Mouse (Mus musculus): Measurements from ENCODE around the gene Qtrt1. TPM values are rescaled to one million over a fixed set of nuclear protein-coding genes. Genes with fewer than 3 reads are reported as not detected.

Gene Qtrt1
- 27.6 and 28.6 TPM in 2 replicates for polyA plus RNA-seq (2015; fragmentation: Nextera tagmentation; extraction: Ambion mirVana)

DNA sequence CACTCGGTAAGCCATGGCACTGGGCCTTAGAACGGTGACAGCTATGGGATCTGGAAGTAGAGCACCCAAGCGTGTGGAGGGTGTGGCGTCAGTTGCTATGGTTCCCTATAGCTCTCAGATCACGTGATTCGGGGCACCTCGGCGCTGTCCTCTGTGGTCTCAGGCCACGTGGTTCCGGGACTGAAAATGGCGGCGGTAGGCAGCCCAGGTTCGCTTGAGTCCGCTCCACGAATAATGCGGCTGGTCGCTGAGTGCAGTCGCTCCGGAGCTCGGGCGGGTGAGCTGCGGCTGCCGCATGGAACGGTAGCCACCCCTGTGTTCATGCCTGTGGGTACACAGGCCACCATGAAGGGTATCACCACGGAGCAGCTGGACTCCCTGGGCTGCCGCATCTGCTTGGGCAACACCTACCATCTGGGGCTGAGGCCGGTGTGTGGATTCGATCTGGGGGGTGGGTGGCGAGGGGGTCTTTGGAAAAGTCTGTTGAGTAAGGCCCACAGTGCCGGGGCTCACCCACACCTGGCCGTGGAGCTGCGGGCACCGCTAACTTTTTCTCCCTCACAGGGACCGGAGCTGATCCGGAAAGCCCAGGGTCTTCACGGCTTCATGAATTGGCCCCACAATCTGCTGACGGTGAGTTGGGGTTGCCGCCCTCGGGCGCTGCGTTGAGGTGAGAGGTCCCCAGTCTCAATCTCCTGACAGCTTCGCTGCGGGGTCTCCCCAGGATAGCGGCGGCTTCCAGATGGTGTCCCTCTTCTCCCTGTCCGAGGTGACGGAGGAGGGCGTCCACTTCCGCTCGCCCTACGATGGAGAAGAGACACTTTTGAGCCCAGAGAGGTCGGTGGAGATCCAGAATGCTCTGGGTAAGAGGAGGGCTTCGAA is at the start of gene Qtrt1:
TSS of gene Qtrt1 (plus strand) at position 169 of the 882 bp plus-strand sequence.
- H3K9ac ChIP-seq, result peak within 1 kb of the TSS; percentile 89
- no peaks in the 10 kb centered on the region for H3K9me3 ChIP-seq
- peak within 1 kb of the TSS; percentile 96 for H3K4me2 ChIP-seq
- H3K27ac ChIP-seq (replicated peaks), result peak within 1 kb of the TSS; percentile 78
- ATAC-seq (ENCODE audit: extremely low read depth, insufficient number of reproducible peaks, low FRiP score, low TSS enrichment), result peak; percentile 92
- peak within 1 kb of the TSS; percentile 87 for H3K4me3 ChIP-seq
- WGBS, result 2% methylated on average over 53 of the region's 53 CpGs
- H3K27me3 ChIP-seq (replicated peaks), result no peaks in the 10 kb centered on the region
- peaks cover 10% of the 10 kb centered on the region for H3K4me1 ChIP-seq
- H3K36me3 ChIP-seq, result peaks cover 34% of the 10 kb centered on the region

DNA sequence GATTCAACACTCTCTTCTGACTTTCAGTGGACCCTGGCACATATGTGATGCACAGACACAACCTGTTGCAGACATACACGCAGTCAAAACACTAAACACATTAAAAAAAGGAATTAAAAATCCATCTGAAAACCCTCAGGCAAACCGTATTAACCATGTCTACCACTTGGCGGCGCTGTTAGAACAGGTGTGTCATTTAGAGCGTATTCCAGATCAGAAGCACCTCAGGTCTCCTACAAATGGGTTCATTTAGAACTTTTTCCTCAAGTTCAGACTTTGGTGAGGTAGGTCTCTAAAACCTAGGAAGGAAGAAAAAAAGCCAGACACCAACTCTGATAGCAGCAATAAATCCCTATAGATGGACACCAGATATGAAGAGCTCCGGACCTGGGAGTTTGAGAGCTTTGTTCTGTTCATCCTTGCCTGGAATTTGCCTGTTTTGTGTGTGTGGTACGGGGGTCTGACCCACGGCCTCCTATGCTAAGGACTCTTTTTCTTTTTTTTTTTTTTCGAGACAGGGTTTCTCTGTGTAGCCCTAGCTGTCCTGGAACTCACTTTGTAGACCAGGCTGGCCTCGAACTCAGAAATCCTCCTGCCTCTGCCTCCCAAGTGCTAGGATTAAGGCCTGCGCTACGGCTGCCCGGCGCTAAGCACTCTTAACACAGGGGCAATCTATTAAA is 45.0 kb upstream of the Qtrt1 start:
- Histone ChIP-seq H3K9ac (peak overlapping the region; percentile 72), H3K4me3 (peak overlapping the region; percentile 94), H3K9me3 (no peaks in the 10 kb centered on the region), H3K36me3 (peaks cover 4% of the 10 kb centered on the region; the same call in 1 of the 2 replicates), H3K4me1 (peaks cover 32% of the 10 kb centered on the region), H3K4me2 (peak overlapping the region; percentile 82), H3K27me3 (replicated peaks) (peaks cover 7% of the 10 kb centered on the region), H3K27ac (replicated peaks) (peak overlapping the region; percentile 87)
- no peak for ATAC-seq (ENCODE audit: extremely low read depth, insufficient number of reproducible peaks, low FRiP score, low TSS enrichment)
- WGBS, result 30% methylated on average over 14 of the region's 14 CpGs

DNA sequence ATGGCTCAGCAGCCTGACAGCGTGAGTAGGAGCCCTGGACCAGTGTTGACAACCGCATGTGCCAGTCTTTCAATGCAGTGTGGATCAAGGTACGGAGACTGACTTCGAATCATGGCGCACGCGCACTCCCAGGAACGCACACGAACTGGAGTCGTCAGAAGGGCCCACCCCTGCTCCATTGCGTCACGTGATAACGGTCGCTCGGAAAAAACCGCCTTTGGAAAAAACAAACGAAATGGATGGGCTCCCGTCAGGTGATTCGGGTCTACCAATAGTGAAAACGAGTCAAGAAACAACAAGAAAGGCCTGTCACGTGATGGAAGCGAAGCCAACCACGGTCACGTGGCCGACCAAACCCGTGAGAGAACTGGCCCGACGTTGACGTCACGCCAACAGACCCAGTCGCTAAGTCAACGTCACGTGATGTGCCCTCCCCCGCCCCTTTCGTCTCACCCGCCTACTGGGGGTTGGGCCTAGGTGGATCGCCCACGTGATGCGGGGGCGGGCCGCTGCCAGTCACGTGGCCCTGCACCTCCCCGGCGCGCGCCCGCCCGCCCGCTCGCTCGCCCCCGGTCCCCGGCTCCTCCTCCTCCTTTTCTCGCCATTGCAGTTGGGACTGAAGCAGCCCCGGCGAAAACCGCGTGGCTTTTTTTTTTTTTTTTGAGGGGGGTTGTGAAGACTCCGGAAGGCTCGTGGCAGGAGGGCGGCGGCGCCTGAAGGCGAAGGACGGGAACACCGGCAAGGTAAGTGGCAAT is 44.1 kb upstream of the Qtrt1 start, which contains the start of gene Ilf3:
TSS of gene Ilf3 (plus strand) at position 515 of the 755 bp plus-strand sequence.
- peaks cover 5% of the 10 kb centered on the region for H3K27me3 ChIP-seq (replicated peaks)
- H3K27ac ChIP-seq (replicated peaks), result peak within 1 kb of the TSS; percentile 92
- peaks cover 36% of the 10 kb centered on the region for H3K4me1 ChIP-seq
- H3K9me3 ChIP-seq, result no peaks in the 10 kb centered on the region
- peak within 1 kb of the TSS; percentile 94 for H3K9ac ChIP-seq
- under 1% methylated on average over 65 of the region's 66 CpGs for WGBS
- H3K4me2 ChIP-seq, result peak within 1 kb of the TSS; percentile 82
- peak within 1 kb of the TSS; percentile 94 for H3K4me3 ChIP-seq
- peaks cover 12% of the 10 kb centered on the region for H3K36me3 ChIP-seq
- peak; percentile 84 for ATAC-seq (ENCODE audit: extremely low read depth, insufficient number of reproducible peaks, low FRiP score, low TSS enrichment)

DNA sequence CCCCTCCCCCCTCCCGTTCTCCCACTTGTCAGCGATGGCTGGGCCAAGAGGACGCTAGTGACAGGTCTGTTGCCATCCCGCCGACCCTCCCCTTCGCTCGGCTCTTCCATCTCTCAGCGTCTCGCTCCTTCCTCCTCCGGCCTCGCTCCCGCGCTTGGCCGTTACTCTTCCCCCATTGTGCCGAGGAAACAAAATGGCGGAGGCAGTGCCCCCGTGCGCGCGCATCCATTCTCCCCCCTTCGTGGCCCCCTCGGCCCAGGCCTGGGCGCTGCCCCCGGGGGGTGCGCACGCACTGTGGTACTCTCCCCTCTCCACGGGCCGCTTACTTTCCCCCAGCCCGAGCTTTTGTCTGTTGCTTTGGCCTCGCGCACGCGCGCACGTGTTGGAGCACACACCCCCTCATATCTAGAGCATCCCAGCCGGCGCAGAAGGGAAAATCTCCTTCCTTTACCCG is 43.5 kb upstream of the Qtrt1 start:
- WGBS, result under 1% methylated on average over 37 of the region's 38 CpGs
- H3K4me1 ChIP-seq, result peaks cover 38% of the 10 kb centered on the region
- peaks cover 18% of the 10 kb centered on the region for H3K36me3 ChIP-seq
- peak overlapping the region; percentile 94 for H3K4me3 ChIP-seq
- peak overlapping the region; percentile 82 for H3K4me2 ChIP-seq
- peak overlapping the region; percentile 94 for H3K9ac ChIP-seq
- H3K9me3 ChIP-seq, result no peaks in the 10 kb centered on the region
- ATAC-seq (ENCODE audit: extremely low read depth, insufficient number of reproducible peaks, low FRiP score, low TSS enrichment), result peak; percentile 33
- no peaks in the 10 kb centered on the region for H3K27me3 ChIP-seq (replicated peaks)
- peak overlapping the region; percentile 92 for H3K27ac ChIP-seq (replicated peaks)

DNA sequence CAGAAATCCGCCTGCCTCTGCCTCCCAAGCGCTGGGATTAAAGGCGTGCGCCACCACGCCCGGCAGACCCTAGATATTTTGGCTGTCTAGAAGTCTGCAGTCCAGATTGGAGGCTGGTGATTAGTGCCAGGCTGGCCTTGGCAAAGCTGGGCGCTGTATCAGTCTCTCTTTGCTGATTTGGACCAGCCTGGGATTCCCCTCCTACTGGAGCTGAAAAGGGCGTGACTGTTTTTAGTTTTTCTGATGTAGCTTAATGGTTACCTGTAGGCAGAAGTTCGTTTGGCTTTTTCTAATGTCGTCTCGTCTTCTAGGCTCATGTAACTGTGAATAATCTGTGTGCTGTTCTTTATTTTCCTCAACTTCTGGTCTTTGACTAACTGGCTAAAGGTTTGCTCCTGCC is 42.6 kb upstream of the Qtrt1 start:
- 52% methylated on average over 11 of the region's 11 CpGs for WGBS
- Histone ChIP-seq H3K4me3 (peak overlapping the region; percentile 94), H3K9ac (peak overlapping the region; percentile 94), H3K4me2 (peak overlapping the region; percentile 82), H3K27me3 (replicated peaks) (no peaks in the 10 kb centered on the region), H3K4me1 (peaks cover 38% of the 10 kb centered on the region), H3K27ac (replicated peaks) (peak overlapping the region; percentile 92; the same call in 1 of the 2 replicates), H3K9me3 (no peaks in the 10 kb centered on the region), H3K36me3 (peaks cover 26% of the 10 kb centered on the region)
- ATAC-seq (ENCODE audit: extremely low read depth, insufficient number of reproducible peaks, low FRiP score, low TSS enrichment), result no peak

DNA sequence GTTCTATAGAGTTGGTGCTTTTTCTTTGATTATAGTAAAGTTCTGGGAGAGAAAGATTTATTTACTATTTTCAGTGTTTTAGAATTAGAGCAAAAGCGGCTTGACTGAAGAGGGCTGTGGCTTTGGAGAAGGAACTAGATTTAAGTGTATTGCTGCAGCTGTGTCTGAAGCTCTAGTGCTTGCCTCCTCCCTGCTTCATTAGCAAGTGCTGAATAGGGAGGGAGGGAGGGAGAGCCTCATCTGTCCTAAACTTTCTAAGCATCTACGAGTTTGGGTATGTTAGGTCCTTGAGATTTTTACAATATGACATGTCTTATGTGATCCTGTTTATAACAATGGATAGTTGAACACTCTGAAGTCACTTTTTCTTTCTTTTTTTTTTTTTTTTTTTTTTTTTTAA is 40.8 kb upstream of the Qtrt1 start:
- H3K36me3 ChIP-seq, result peaks cover 32% of the 10 kb centered on the region
- no peak for ATAC-seq (ENCODE audit: extremely low read depth, insufficient number of reproducible peaks, low FRiP score, low TSS enrichment)
- H3K9me3 ChIP-seq, result no peaks in the 10 kb centered on the region
- WGBS, result 76% methylated on average over 2 of the region's 2 CpGs
- peaks cover 38% of the 10 kb centered on the region for H3K4me1 ChIP-seq
- H3K27me3 ChIP-seq (replicated peaks), result no peaks in the 10 kb centered on the region
- peak overlapping the region; percentile 8; the same call in 1 of the 2 replicates for H3K4me2 ChIP-seq
- no peak overlapping the region for H3K27ac ChIP-seq (replicated peaks)
- peak overlapping the region; percentile 13; the same call in 1 of the 2 replicates for H3K4me3 ChIP-seq
- peak overlapping the region; percentile 1; the same call in 1 of the 2 replicates for H3K9ac ChIP-seq

DNA sequence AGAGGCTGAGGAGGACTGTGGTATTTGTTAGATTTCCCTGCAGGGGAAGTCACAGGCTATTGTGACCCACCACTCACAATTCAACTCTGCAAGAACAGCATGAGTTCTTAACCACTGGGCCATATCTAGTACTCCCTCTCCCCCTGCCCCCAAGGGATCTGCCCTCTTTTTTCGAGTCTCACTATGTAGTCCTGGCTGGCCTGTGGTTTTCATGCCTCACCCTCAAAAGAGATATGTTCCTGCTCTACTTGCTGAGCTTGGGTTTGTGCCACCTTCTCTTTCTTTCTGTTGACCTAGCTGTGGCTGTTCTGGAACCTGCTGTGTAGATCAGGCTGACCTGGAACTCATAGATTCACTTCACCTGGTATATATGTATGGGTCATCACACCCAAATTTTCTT is 39.1 kb upstream of the Qtrt1 start:
- WGBS, result 62% methylated on average over 1 of the region's 1 CpGs

DNA sequence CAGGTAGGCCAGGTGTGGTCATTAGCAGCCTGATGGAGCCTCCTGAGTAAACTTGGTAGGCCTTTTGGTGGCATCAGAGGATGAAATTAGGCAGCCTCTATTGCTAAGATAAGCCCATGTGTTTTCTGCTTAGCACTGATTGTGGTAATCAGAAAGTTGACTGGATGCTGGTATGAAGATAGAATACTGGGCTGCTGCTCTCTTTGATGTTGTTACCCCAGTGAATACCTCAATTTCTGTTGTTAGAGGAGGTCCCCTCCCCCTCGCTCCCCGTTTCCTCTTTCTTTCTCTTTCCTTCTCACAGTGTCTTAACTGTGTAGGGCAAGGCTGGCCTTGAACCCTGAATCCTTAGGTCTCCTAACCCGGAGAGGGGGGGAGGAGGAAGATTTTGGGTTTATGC is 32.4 kb upstream of the Qtrt1 start:
- Histone ChIP-seq H3K4me3 (no peak overlapping the region), H3K4me2 (no peak overlapping the region), H3K4me1 (peaks cover 46% of the 10 kb centered on the region), H3K27ac (replicated peaks) (no peak overlapping the region), H3K9ac (peak overlapping the region; percentile 47; the same call in 1 of the 2 replicates), H3K9me3 (no peaks in the 10 kb centered on the region), H3K36me3 (peaks cover 28% of the 10 kb centered on the region), H3K27me3 (replicated peaks) (no peaks in the 10 kb centered on the region)
- 55% methylated on average over 3 of the region's 3 CpGs for WGBS
- no peak for ATAC-seq (ENCODE audit: extremely low read depth, insufficient number of reproducible peaks, low FRiP score, low TSS enrichment)

More for the DNA sequence above, 39.1 kb upstream of the Qtrt1 start:
- H3K9me3 ChIP-seq, result no peaks in the 10 kb centered on the region
- H3K4me3 ChIP-seq, result no peak overlapping the region
- no peak for ATAC-seq (ENCODE audit: extremely low read depth, insufficient number of reproducible peaks, low FRiP score, low TSS enrichment)
- H3K36me3 ChIP-seq, result peaks cover 34% of the 10 kb centered on the region
- H3K27ac ChIP-seq (replicated peaks), result no peak overlapping the region
- H3K9ac ChIP-seq, result no peak overlapping the region
- peaks cover 40% of the 10 kb centered on the region for H3K4me1 ChIP-seq
- no peak overlapping the region for H3K4me2 ChIP-seq
- H3K27me3 ChIP-seq (replicated peaks), result no peaks in the 10 kb centered on the region

DNA sequence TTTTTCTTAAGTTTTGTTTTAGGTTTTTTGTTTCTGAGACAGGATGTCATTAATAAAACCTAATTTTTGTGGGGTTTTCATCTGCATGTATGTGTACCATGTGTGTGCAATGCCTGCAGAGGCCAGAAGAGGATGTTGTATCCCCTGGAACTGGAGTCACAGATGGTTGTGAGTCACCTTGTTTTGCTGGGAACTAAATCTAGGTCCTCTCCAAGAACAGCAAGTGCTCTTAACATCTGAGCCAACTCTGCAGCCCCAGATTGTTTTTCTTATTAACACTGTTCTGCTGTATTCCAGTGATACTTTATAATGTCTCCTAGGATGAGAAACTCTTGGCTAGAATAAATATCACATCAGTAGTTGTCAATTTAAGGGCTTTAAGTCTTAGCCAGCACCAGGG is 30.8 kb upstream of the Qtrt1 start:
- ATAC-seq (ENCODE audit: extremely low read depth, insufficient number of reproducible peaks, low FRiP score, low TSS enrichment), result no peak
- Histone ChIP-seq H3K9me3 (no peaks in the 10 kb centered on the region), H3K9ac (no peak overlapping the region), H3K27ac (replicated peaks) (no peak overlapping the region), H3K4me3 (no peak overlapping the region), H3K27me3 (replicated peaks) (no peaks in the 10 kb centered on the region), H3K36me3 (peaks cover 23% of the 10 kb centered on the region), H3K4me2 (no peak overlapping the region), H3K4me1 (peaks cover 61% of the 10 kb centered on the region)

DNA sequence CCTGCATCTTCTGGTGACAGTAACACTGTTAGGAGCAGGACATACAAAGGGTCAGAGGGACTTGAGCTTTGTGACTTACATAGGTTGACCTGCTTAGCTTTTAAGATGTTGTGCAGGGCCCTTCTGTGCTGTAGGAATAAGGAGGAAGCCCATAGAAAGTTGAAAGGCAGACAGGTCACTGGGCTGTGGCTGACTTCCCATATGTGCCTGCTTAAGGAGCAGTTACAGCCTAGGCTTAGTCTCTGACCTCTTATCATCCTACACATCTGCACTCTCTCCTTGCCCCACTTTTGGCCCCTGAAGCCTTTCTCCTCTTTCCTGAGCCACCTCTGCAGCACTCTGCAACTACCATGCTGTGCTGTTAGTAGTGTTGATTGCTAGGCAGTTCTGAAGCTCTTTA is 27.7 kb upstream of the Qtrt1 start:
- peaks cover 27% of the 10 kb centered on the region for H3K36me3 ChIP-seq
- peaks cover 42% of the 10 kb centered on the region for H3K4me1 ChIP-seq
- no peaks in the 10 kb centered on the region for H3K9me3 ChIP-seq
- H3K27ac ChIP-seq (replicated peaks), result no peak overlapping the region
- no peak overlapping the region for H3K4me2 ChIP-seq
- H3K4me3 ChIP-seq, result no peak overlapping the region
- ATAC-seq (ENCODE audit: extremely low read depth, insufficient number of reproducible peaks, low FRiP score, low TSS enrichment), result no peak
- H3K9ac ChIP-seq, result no peak overlapping the region
- no peaks in the 10 kb centered on the region for H3K27me3 ChIP-seq (replicated peaks)
